Mouse (Mus musculus) limb, embryonic 11.5 days (tissue): ENCODE measurements around the gene 0610010K14Rik. TPM values are rescaled to one million over a fixed set of nuclear protein-coding genes. Genes with fewer than 3 reads are reported as not detected.

Source experiments
- ATAC-seq: fragments of 200-750 bp; cut with Nextera tagmentation; 2 replicates; pipeline ENCODE4 v1.8.0; 2017; ENCODE audit warnings: low read depth; ENCODE audit not compliant: insufficient number of reproducible peaks, low FRiP score, low TSS enrichment
- DNase-seq: peaks from one replicate; pipeline ENCODE4 v3.0.0-alpha.2; 2015; ENCODE audit warnings: low spot score
- H3K27ac ChIP-seq: fragments of 300-500 bp; sonication (generic); replicated peaks from 2 replicates; pipeline ENCODE4 v1.5.1; 2014; ENCODE audit warnings: low read depth, mild to moderate bottlenecking, low read length
- H3K27me3 ChIP-seq: fragments of 300-500 bp; sonication (generic); 2 replicates; pipeline ENCODE4 v1.6.1; 2014; ENCODE audit warnings: mild to moderate bottlenecking, low read length, mixed read lengths; ENCODE audit not compliant: control insufficient read depth, insufficient read depth
- H3K36me3 ChIP-seq: fragments of 300-500 bp; sonication (generic); 2 replicates; pipeline ENCODE4 v1.6.1; 2014; ENCODE audit warnings: mild to moderate bottlenecking, low read length, moderate library complexity, mixed read lengths; ENCODE audit not compliant: control insufficient read depth, insufficient read depth
- H3K4me1 ChIP-seq: fragments of 300-500 bp; sonication (generic); 2 replicates; pipeline ENCODE4 v1.6.1; 2014; ENCODE audit warnings: low read length, mixed read lengths; ENCODE audit not compliant: control insufficient read depth, insufficient read depth
- H3K4me2 ChIP-seq: fragments of 300-500 bp; sonication (generic); 2 replicates; pipeline ENCODE4 v1.6.1; 2014; ENCODE audit warnings: low read depth, mild to moderate bottlenecking, moderate library complexity; ENCODE audit not compliant: severe bottlenecking
- H3K4me3 ChIP-seq: fragments of 300-500 bp; sonication (generic); 2 replicates; pipeline ENCODE4 v1.5.1; 2014; ENCODE audit warnings: low read depth, low read length
- H3K9ac ChIP-seq: fragments of 300-500 bp; sonication (generic); 2 replicates; pipeline ENCODE4 v1.6.1; 2014; ENCODE audit warnings: mild to moderate bottlenecking, low read length
- H3K9me3 ChIP-seq: fragments of 300-500 bp; sonication (generic); 2 replicates; pipeline ENCODE4 v1.6.1; 2016; ENCODE audit warnings: low read length; ENCODE audit not compliant: control insufficient read depth
- WGBS: fragments of 180-500 bp; shearing (Covaris S2); extraction: QIAGEN DNeasy Blood & Tissue Kit; methylation state at CpG from one replicate; pipeline ENCODE4 v1.1.7; 2014; 5-methylcytosine and 5-hydroxymethylcytosine counted together
- polyA plus RNA-seq: library from polyadenylated mRNA; unstranded; fragments of >200 nt; fragmentation: Nextera tagmentation; extraction: Ambion mirVana; gene quantifications from 2 replicates; pipeline ENCODE4 v1.2.1, GENCODE M21; 2014

The 0610010K14Rik gene
- 216 and 218 TPM in 2 replicates for polyA plus RNA-seq

DNA sequence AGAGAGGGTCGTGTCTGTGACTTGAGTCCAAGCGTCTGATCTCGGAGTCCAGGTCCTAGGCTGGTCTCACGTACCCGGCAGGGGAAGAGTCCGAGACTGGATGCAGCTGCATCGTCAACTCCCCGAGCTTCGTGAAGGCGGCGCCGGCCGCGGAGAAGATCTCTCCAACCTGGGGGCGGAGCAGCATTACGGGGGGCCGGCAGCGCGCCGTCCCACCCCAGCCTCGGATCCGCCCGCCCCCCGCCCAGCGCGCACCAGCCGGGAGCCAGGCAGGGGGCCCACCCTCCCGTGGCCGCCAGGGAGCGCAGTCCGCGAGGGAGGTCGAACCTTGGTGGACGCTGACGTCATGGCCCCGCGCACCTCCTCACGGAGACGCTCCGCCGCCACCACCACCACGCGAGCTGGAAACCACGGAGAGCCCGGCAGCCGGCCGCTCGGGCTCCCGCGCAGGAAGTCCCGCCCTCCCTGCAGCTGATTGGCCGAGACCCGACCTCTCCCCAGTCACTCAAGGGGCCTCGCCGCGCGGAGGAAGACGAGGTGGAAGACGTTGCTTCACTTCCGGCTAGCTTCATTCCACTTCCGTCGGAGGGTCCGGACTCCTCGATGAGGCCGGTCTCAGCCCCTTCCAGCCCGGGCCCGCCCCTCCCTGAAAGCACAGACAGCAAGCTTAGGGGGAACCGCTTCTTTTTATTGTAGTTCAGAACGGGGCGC is at the start of gene 0610010K14Rik:
Gene 0610010K14Rik (minus strand): TSS at position 458 of the 711 bp plus-strand sequence.
- peak within 1 kb of the TSS; percentile 84 for H3K9ac ChIP-seq
- ATAC-seq (peak; percentile 87), DNase-seq (peak; percentile 99)
- H3K4me1 ChIP-seq: peaks cover 22% of the 10 kb centered on the region
- H3K27ac ChIP-seq: peak within 1 kb of the TSS; percentile 84
- H3K9me3 ChIP-seq: no peaks in the 10 kb centered on the region
- under 1% methylated on average over 68 of the region's 70 CpGs for WGBS
- H3K4me3 ChIP-seq: peak within 1 kb of the TSS; percentile 89
- H3K4me2 ChIP-seq: peak within 1 kb of the TSS; percentile 93
- no peaks in the 10 kb centered on the region for H3K27me3 ChIP-seq
- peaks cover 7% of the 10 kb centered on the region; the same call in 1 of the 2 replicates for H3K36me3 ChIP-seq

DNA sequence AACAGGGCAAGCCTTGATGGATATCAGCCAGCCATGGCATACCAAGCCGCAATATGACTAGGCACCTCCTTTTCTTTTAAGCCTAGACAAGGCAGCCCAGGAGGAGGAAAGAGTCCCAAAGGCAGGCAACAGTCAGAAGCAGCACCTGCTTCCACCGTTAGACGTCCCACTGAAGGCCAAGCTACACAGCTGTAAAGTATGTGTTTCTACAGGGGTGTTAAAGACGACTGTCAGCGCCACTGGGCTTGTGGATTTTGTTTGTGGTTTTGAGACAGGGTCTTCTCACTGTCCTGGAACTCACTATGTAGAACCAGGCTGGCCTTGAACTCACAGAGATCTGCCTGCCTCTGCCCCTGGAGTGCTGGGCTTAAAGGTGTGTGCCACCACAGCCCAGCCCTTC is 48.0 kb upstream of the 0610010K14Rik start:
- no peak overlapping the region for H3K4me3 ChIP-seq
- no peak overlapping the region for H3K9ac ChIP-seq
- H3K4me1 ChIP-seq: no peaks in the 10 kb centered on the region
- no peak overlapping the region for H3K4me2 ChIP-seq
- H3K36me3 ChIP-seq: no peaks in the 10 kb centered on the region
- 75% methylated on average over 5 of the region's 5 CpGs for WGBS
- ATAC-seq: no peak
- no peaks in the 10 kb centered on the region for H3K9me3 ChIP-seq
- DNase-seq: no peak
- no peak overlapping the region for H3K27ac ChIP-seq
- H3K27me3 ChIP-seq: no peaks in the 10 kb centered on the region

DNA sequence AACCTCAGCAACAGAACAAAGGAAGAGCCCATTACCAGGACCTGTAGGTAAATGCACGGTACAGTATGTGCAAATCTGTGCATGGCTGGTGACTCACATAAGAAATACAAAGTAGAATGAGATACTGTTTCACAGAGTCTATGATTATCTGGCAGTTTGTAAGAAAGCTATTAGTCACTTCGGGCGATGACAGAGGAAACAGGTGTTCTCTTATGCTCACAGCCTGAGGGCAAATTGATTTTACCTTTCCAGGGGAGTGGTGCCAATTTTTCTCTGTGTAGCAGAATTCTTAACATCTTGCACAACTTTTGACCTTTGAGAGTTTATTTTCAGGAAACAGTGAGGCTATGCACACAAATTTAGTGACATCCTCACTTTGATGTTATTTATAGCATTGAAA is 47.0 kb upstream of the 0610010K14Rik start:
- no peak for DNase-seq

DNA sequence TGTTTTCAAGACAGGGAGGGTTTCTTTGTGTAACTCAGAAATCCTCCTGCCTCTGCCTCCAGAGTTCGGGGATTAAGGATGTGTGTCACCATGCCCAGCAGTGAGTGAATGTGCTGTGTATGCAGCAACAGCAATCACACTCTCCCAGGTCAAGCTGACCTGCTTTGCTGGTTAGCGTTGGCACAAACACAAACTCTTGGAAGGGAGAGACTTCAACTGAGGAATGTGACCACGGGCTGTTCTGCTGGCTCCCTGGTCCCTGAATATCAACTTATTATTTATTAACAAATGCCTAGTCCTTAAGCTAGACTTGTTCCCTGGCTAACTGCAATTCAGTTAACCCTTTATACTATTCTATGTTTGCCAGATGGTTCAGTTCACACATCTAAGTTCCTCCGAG is 46.0 kb upstream of the 0610010K14Rik start:
- 81% methylated on average over 4 of the region's 4 CpGs for WGBS
- H3K27ac ChIP-seq: no peak overlapping the region
- H3K4me2 ChIP-seq: no peak overlapping the region
- no peaks in the 10 kb centered on the region for H3K4me1 ChIP-seq
- no peak overlapping the region for H3K9ac ChIP-seq
- H3K9me3 ChIP-seq: no peaks in the 10 kb centered on the region
- no peaks in the 10 kb centered on the region for H3K36me3 ChIP-seq
- no peak overlapping the region for H3K4me3 ChIP-seq
- ATAC-seq (no peak), DNase-seq (no peak)
- H3K27me3 ChIP-seq: no peaks in the 10 kb centered on the region

More for the DNA sequence above, 47.0 kb upstream of the 0610010K14Rik start:
- Histone ChIP-seq H3K36me3 (no peaks in the 10 kb centered on the region), H3K9me3 (no peaks in the 10 kb centered on the region), H3K4me1 (no peaks in the 10 kb centered on the region), H3K27me3 (no peaks in the 10 kb centered on the region), H3K27ac (no peak overlapping the region), H3K4me2 (no peak overlapping the region), H3K4me3 (no peak overlapping the region), H3K9ac (no peak overlapping the region)
- WGBS: 77% methylated on average over 3 of the region's 3 CpGs
- no peak for ATAC-seq

DNA sequence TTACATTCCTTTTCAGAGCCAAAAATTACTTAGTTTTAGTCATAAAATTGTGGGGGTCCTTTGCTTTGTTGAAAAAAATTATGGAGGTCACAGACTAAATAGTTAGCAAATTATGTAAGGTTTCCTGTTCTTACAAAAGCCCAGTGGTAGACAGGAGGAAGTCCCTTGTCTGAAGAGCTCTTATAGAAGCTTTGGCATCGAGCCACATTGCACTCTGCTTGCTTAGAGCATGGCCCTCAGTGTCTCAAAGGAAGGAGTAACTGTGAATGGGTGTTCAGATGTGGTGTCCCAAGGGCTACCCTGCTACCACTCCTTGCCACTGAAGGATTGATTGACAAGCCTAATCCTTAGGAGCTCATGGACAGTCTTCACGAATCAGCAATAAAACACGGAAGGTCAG is 42.7 kb upstream of the 0610010K14Rik start:
- H3K27ac ChIP-seq: no peak overlapping the region
- no peaks in the 10 kb centered on the region for H3K9me3 ChIP-seq
- no peak overlapping the region for H3K4me3 ChIP-seq
- no peak for DNase-seq
- no peak overlapping the region for H3K9ac ChIP-seq
- H3K4me1 ChIP-seq: no peaks in the 10 kb centered on the region
- ATAC-seq: no peak
- WGBS: 81% methylated on average over 3 of the region's 3 CpGs
- no peaks in the 10 kb centered on the region for H3K36me3 ChIP-seq
- H3K4me2 ChIP-seq: no peak overlapping the region
- H3K27me3 ChIP-seq: no peaks in the 10 kb centered on the region

DNA sequence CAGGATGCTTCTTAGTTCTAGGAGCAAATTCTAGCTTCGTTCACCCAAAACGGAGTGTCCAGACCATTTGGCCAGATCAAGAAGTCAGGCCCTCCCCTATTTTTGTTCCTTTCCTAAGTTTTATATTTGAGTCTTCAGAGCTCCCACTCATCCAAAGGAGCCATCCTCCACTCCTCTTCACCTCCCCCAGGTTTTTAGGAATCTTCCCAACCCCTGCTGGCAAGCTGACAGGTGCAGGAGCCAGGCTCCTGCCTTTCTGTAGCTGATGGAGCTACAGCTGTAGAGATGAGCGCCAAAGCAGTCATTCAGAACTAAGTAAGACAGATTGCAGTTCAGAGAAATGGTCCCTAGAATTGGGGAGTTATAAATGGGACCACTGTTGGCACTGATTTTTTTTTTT is 41.2 kb upstream of the 0610010K14Rik start:
- DNase-seq: no peak
- no peak for ATAC-seq
- 91% methylated on average over 3 of the region's 3 CpGs for WGBS
- Histone ChIP-seq H3K4me1 (no peaks in the 10 kb centered on the region), H3K27me3 (no peaks in the 10 kb centered on the region), H3K9me3 (no peaks in the 10 kb centered on the region), H3K27ac (no peak overlapping the region), H3K36me3 (no peaks in the 10 kb centered on the region), H3K4me3 (no peak overlapping the region), H3K4me2 (no peak overlapping the region), H3K9ac (no peak overlapping the region)

DNA sequence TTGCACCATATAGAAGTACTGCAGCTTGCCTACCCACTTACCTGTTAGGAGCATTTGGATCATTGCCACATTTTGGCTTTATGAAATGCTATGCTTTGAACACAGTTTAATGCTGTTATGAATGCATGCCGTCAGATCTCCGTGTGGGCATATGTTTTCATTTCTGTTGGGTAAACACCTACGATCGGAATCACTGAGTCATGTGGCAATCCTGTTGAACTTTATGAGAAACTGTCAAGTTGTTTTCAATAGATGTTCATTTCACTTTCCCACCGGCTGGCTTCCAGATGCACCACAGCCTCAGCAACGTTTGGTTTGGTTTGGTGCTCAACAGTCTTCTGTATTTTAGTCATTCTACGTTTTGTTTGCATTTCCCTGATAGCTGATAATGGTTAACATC is 33.9 kb upstream of the 0610010K14Rik start:
- Histone ChIP-seq H3K36me3 (no peaks in the 10 kb centered on the region), H3K9ac (no peak overlapping the region), H3K9me3 (no peaks in the 10 kb centered on the region), H3K4me2 (no peak overlapping the region), H3K4me1 (no peaks in the 10 kb centered on the region), H3K4me3 (no peak overlapping the region), H3K27me3 (no peaks in the 10 kb centered on the region), H3K27ac (no peak overlapping the region)
- WGBS: 82% methylated on average over 7 of the region's 7 CpGs
- DNase-seq (no peak), ATAC-seq (no peak)

DNA sequence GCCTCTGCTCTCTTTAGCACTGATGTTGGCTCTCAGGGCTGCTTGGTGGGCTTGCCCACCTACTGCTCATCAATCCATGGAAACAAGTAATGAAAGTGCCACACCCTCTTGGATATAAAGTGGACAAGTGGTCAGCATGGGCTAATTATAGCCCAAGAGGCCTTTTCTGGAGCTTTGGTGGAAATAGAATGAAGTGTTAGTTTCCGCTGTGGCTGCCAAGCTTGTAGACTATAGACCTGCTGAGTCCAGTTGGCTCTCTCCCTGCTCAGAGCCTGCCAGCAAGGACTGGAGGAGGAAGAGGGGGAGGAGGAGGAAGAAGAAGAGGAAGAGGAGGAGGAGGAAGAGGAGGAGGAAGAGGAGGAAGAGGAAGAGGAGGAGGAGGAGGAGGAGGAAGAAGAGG is 28.7 kb upstream of the 0610010K14Rik start:
- ATAC-seq: no peak
- Histone ChIP-seq H3K9me3 (no peaks in the 10 kb centered on the region), H3K4me1 (no peaks in the 10 kb centered on the region), H3K4me2 (no peak overlapping the region), H3K9ac (no peak overlapping the region), H3K27me3 (no peaks in the 10 kb centered on the region), H3K4me3 (no peak overlapping the region), H3K27ac (no peak overlapping the region), H3K36me3 (no peaks in the 10 kb centered on the region)
- WGBS: 86% methylated on average over 1 of the region's 1 CpGs
- no peak for DNase-seq

DNA sequence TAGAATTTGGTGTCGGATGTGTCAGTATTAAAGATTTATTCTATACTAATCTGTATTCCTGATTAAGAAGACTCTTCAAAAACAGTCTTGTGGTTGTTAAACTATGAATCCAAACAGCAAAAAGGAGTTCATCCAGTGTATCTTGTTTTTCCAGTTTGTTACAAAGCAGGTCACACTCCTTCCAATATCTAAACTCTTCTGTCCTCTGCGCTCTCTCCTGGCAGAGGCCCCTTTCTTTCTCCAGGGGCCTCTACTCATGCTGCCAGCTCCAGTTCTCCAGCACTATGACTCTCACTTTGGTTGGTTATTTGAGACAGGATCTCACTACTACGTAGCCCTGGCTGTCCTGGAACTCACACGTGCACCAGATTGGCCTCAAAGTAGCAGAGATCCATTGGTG is 28.1 kb upstream of the 0610010K14Rik start:
- H3K27ac ChIP-seq: no peak overlapping the region
- ATAC-seq (no peak), DNase-seq (no peak)
- WGBS: 71% methylated on average over 4 of the region's 4 CpGs
- no peak overlapping the region for H3K9ac ChIP-seq
- H3K36me3 ChIP-seq: no peaks in the 10 kb centered on the region
- H3K9me3 ChIP-seq: no peaks in the 10 kb centered on the region
- no peak overlapping the region for H3K4me2 ChIP-seq
- no peak overlapping the region for H3K4me3 ChIP-seq
- H3K4me1 ChIP-seq: no peaks in the 10 kb centered on the region
- H3K27me3 ChIP-seq: no peaks in the 10 kb centered on the region
